Mouse (Mus musculus): ENCODE results near the gene Vmn2r79.
"Not testable (repeated sequence)": the region's sequence is repeated elsewhere in the genome, so short reads cannot be mapped to it uniquely, and the experiment has no call there.

Vmn2r79 gene

DNA sequence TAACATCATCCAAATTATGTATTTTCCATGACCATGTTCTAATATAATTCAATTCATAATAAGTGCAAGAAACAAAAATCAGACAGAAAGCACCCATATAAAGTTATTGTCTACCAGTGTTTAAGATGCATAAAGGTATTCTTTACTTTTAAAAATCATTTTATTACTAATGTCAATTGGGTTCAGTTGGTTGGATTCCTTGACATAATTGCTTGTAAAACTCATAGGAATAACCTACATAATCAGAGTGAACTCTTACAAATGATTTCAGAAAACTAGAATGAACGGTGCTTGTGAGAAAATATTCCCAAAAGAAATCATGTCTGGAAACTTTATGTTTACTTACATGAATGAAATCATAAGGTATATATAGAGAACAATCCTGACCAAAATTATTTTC, at the start of gene Vmn2r79:
Gene Vmn2r79 (plus strand): TSS at position 301 of the 400 bp plus-strand sequence.
- DNase-seq (ENCODE audit: low spot score in 2 of 2) = not testable (repeated sequence)

- DNase-seq (ENCODE audit: low spot score in 2 of 2) = no peak
Measured at GRCm38 (mm10) chr7:86994700-86995099, 1.2 kb upstream of the Vmn2r79 start.

DNA sequence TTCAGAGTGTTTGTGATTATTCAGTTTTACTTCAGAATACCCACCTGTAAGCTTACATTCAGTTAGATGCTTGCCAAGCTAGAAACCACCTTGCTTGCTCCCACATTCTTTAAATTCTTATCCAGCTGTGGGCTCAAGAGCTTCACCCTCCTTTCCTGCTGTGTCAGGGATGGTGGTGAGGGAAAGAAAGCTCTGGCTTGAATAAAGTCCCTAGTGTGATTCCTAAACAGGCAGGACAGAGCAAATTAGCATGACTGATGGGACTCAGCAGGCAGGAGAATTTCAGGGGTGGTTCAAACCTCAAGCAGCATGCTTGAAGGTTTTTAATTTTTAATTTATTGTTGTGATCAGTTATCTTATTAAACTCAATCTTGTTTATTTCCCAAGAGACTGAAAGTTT, 30.6 kb downstream of the Vmn2r79 start:
- DNase-seq (ENCODE audit: low spot score in 2 of 2) = not testable (repeated sequence)

- no peak for DNase-seq (ENCODE audit: low spot score in 2 of 2)
Measured at GRCm38 (mm10) chr7:87063576-87063975, 67.7 kb downstream of the Vmn2r79 start.
